Mouse (Mus musculus) CH12.LX (cell line): ENCODE results near the gene Gm1123. TPM values are rescaled to one million over a fixed set of nuclear protein-coding genes. Genes with fewer than 3 reads are reported as not detected.

Experiments used
- DNase-seq: peaks from one replicate; pipeline ENCODE4 v3.0.0-alpha.2; 2013; ENCODE audit errors: extremely low read depth
- H3K27ac ChIP-seq: 2 replicates; pipeline ENCODE4 v1.5.1; 2012; ENCODE audit warnings: low read depth, mild to moderate bottlenecking, control low read depth, moderate library complexity; ENCODE audit not compliant: insufficient read depth
- H3K27me3 ChIP-seq: replicated peaks from 2 replicates; pipeline ENCODE3; 2012; ENCODE audit warnings: inconsistent platforms
- H3K36me3 ChIP-seq, 2 experiments: replicated peaks in 1 of 2; 2 replicates each; pipeline versions ENCODE3 to v1.6.1; 2012; ENCODE audit warnings: inconsistent platforms in 1 of 2, low read length in 1 of 2, mild to moderate bottlenecking in 1 of 2, mixed read lengths in 1 of 2, moderate library complexity in 1 of 2; ENCODE audit not compliant: control insufficient read depth in 1 of 2, insufficient read depth in 1 of 2
- H3K4me1 ChIP-seq, 2 experiments: 2 replicates each; pipeline ENCODE4 v1.6.1; 2012; ENCODE audit warnings: inconsistent platforms in 1 of 2, moderate library complexity in 1 of 2; ENCODE audit not compliant: insufficient read depth in 2 of 2, control insufficient read depth in 1 of 2
- H3K4me2 ChIP-seq: 2 replicates; pipeline ENCODE4 v1.6.1; 2012; ENCODE audit warnings: low read depth, mild to moderate bottlenecking, control low read depth; ENCODE audit not compliant: poor library complexity, insufficient read depth, severe bottlenecking
- H3K4me3 ChIP-seq, 3 experiments: fragments of 150-350 bp in 1 of 3; sonication (generic) in 1 of 3; replicated peaks in 1 of 3; 2 replicates each; pipeline versions ENCODE3 to v1.5.1; 2011 to 2012; ENCODE audit warnings: low read depth in 2 of 3, low read length in 2 of 3, mild to moderate bottlenecking in 2 of 3, moderate library complexity in 2 of 3, control low read depth in 1 of 3, improper control_type of control experiment in 1 of 3, inconsistent platforms in 1 of 3, mixed read lengths in 1 of 3; ENCODE audit not compliant: poor library complexity in 1 of 3
- H3K79me2 ChIP-seq: replicated peaks from 2 replicates; pipeline ENCODE4 v1.6.1; 2012; ENCODE audit warnings: mild to moderate bottlenecking, moderate library complexity; ENCODE audit not compliant: control insufficient read depth, poor library complexity, insufficient read depth, severe bottlenecking; ENCODE audit errors: extremely low read depth
- H3K9ac ChIP-seq: 2 replicates; pipeline ENCODE4 v1.6.1; 2012; ENCODE audit warnings: low read depth, mild to moderate bottlenecking, control low read depth, moderate library complexity; ENCODE audit not compliant: insufficient read depth
- H3K9me3 ChIP-seq: replicated peaks from 2 replicates; pipeline ENCODE3; 2012; ENCODE audit warnings: low read length, inconsistent platforms, mixed read lengths
- CTCF ChIP-seq, 2 experiments: IDR thresholded peaks in 1 of 2; conservative IDR thresholded peaks in 1 of 2; 2 replicates each; pipeline ENCODE4 v1.5.1; 2011 to 2012; ENCODE audit warnings: low read depth in 2 of 2, low read length in 2 of 2, improper control_type of control experiment in 1 of 2, inconsistent platforms in 1 of 2, mild to moderate bottlenecking in 1 of 2, moderate library complexity in 1 of 2
- ELF1 ChIP-seq: IDR thresholded peaks from 2 replicates; pipeline ENCODE4 v1.6.1; 2014; ENCODE audit warnings: low read depth, mild to moderate bottlenecking, inconsistent platforms, low read length, improper control_type of control experiment
- ETS1 ChIP-seq: conservative IDR thresholded peaks from 2 replicates; pipeline ENCODE4 v1.6.1; 2012; ENCODE audit warnings: low read depth, mild to moderate bottlenecking, inconsistent platforms, low read length, improper control_type of control experiment, moderate library complexity
- IRF4 ChIP-seq: IDR thresholded peaks from 2 replicates; pipeline ENCODE4 v1.6.1; 2014; ENCODE audit warnings: low read depth, mild to moderate bottlenecking, inconsistent platforms, low read length, improper control_type of control experiment
- MEF2A ChIP-seq: IDR thresholded peaks from 2 replicates; pipeline ENCODE4 v1.6.1; 2014; ENCODE audit warnings: low read depth, mild to moderate bottlenecking, inconsistent platforms, low read length, improper control_type of control experiment, borderline replicate concordance
- MYC ChIP-seq: IDR thresholded peaks from 2 replicates; pipeline ENCODE4 v1.6.1; 2011; ENCODE audit warnings: low read depth, mild to moderate bottlenecking, improper control_type of control experiment, low read length
- NELFE ChIP-seq: IDR thresholded peaks from 2 replicates; pipeline ENCODE4 v1.6.1; 2011; ENCODE audit warnings: low read depth, low read length, improper control_type of control experiment
- POLR2A ChIP-seq: IDR thresholded peaks from 2 replicates; pipeline ENCODE4 v1.6.1; 2011; ENCODE audit warnings: low read depth, mild to moderate bottlenecking, improper control_type of control experiment, low read length
- POLR2AphosphoS2 ChIP-seq: IDR thresholded peaks from 2 replicates; pipeline ENCODE4 v1.6.1; 2011; ENCODE audit warnings: low read depth, low read length, improper control_type of control experiment
- RAD21 ChIP-seq: IDR thresholded peaks from 2 replicates; pipeline ENCODE4 v1.6.1; 2011; ENCODE audit warnings: low read depth, mild to moderate bottlenecking, low read length, improper control_type of control experiment, moderate library complexity
- RCOR1 ChIP-seq: conservative IDR thresholded peaks from 2 replicates; pipeline ENCODE4 v1.6.1; 2012; ENCODE audit warnings: low read depth, mild to moderate bottlenecking, inconsistent platforms, low read length, improper control_type of control experiment
- SIN3A ChIP-seq: IDR thresholded peaks from 2 replicates; pipeline ENCODE4 v1.6.1; 2012; ENCODE audit warnings: low read length, improper control_type of control experiment, inconsistent platforms
- SMC3 ChIP-seq: IDR thresholded peaks from 2 replicates; pipeline ENCODE4 v1.6.1; 2011; ENCODE audit warnings: low read depth, low read length, improper control_type of control experiment
- TBP ChIP-seq: conservative IDR thresholded peaks from 2 replicates; pipeline ENCODE4 v1.6.1; 2011; ENCODE audit warnings: low read depth, low read length, improper control_type of control experiment
- TCF12 ChIP-seq: IDR thresholded peaks from 2 replicates; pipeline ENCODE4 v1.6.1; 2014; ENCODE audit warnings: low read depth, mild to moderate bottlenecking, inconsistent platforms, low read length, improper control_type of control experiment
- UBTF ChIP-seq: IDR thresholded peaks from 2 replicates; pipeline ENCODE4 v1.6.1; 2012; ENCODE audit warnings: low read depth, mild to moderate bottlenecking, inconsistent platforms, low read length, improper control_type of control experiment, moderate library complexity
- USF1 ChIP-seq: IDR thresholded peaks from 2 replicates; pipeline ENCODE4 v1.6.1; 2014; ENCODE audit warnings: low read depth, mild to moderate bottlenecking, inconsistent platforms, low read length, improper control_type of control experiment
- USF2 ChIP-seq: conservative IDR thresholded peaks from 2 replicates; pipeline ENCODE4 v1.6.1; 2011; ENCODE audit warnings: low read depth, low read length, improper control_type of control experiment
- ZMIZ1 ChIP-seq: IDR thresholded peaks from 2 replicates; pipeline ENCODE4 v1.6.1; 2012; ENCODE audit warnings: low read depth, mild to moderate bottlenecking, inconsistent platforms, low read length, improper control_type of control experiment
- dilution Hi-C: fragments of 300-500 bp; cut with MboI; formaldehyde crosslinking; loops from 2 replicates; pipeline ENCODE4 v1.14.3; 2020; ENCODE audit warnings: low sequenced_read_pairs; ENCODE audit not compliant: extremely low pct_unique_long_range_greater_than_20kb, extremely low pct_ligation_motif_present
- in situ Hi-C: fragments of 300-500 bp; cut with MboI; formaldehyde crosslinking; loops from 3 replicates; pipeline ENCODE4 v1.14.3; 2019; ENCODE audit warnings: low sequenced_read_pairs, low pct_ligation_motif_present, low pct_unique_long_range_greater_than_20kb, mixed read lengths
- polyA plus RNA-seq: library from polyadenylated mRNA; unstranded; fragments of >175 nt; gene quantifications from 2 replicates; pipeline ENCODE4 v1.2.1, GENCODE M21; 2012; ENCODE audit warnings: low read depth; ENCODE audit not compliant: insufficient read length
- total RNA-seq, 2 experiments: library from RNA; depleted of rRNA; stranded (reverse); fragments of 300-350 nt in 1 of 2; fragments of >200 nt in 1 of 2; gene quantifications; 2 replicates each; pipeline ENCODE4 v1.2.3; 2012 to 2014

Gm1123 gene
- total and polyA plus RNA-seq, 3 experiments: not detected

DNA sequence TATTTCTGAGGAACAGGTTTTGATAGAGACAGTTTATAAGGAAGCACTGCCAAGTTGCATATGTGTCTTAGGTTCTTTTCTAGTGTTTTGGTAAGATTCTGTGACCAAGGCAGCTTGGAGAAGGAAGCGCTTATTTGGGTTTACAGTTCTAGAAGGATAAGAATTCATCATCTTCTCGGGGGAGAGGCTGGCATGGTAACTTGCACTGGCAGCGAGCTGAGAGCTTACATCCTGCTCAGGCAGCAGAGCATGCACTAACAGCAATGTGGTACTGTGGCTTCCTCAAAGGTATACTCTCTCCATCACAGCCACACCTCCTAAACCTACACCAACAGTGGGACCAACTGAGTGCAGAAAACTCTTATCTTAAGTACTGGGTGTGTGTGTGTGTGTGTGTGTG is 18.8 kb downstream of the Gm1123 start:
- Histone ChIP-seq H3K9me3 (no peaks in the 10 kb centered on the region), H3K4me3 (no peak overlapping the region), H3K27ac (no peak overlapping the region), H3K36me3 (no peaks in the 10 kb centered on the region), H3K27me3 (no peaks in the 10 kb centered on the region), H3K4me1 (no peaks in the 10 kb centered on the region), H3K4me2 (no peak overlapping the region), H3K79me2 (no peaks in the 10 kb centered on the region), H3K9ac (no peak overlapping the region)
- TF ChIP-seq TCF12: no peak
- TF ChIP-seq ZMIZ1: no peak
- TF ChIP-seq SMC3: no peak
- no peak for TF ChIP-seq POLR2A
- TF ChIP-seq POLR2AphosphoS2: no peak
- no peak for TF ChIP-seq UBTF
- no peak for TF ChIP-seq SIN3A
- no peak for TF ChIP-seq RCOR1
- no peak for TF ChIP-seq ETS1
- no peak for TF ChIP-seq CTCF (conservative IDR thresholded peaks at IDR 0.05 in 1 of 2, IDR thresholded peaks at IDR 0.05 in 1 of 2; ENCODE audit: low read depth in 2 of 2, low read length in 2 of 2)
- TF ChIP-seq ELF1: no peak
- no peak for TF ChIP-seq MYC
- TF ChIP-seq USF1: no peak
- TF ChIP-seq MEF2A: no peak
- no peak for TF ChIP-seq USF2
- TF ChIP-seq RAD21: no peak
- dilution Hi-C loops: no loop called here
- no peak for DNase-seq
- in situ Hi-C loops: no loop called here

DNA sequence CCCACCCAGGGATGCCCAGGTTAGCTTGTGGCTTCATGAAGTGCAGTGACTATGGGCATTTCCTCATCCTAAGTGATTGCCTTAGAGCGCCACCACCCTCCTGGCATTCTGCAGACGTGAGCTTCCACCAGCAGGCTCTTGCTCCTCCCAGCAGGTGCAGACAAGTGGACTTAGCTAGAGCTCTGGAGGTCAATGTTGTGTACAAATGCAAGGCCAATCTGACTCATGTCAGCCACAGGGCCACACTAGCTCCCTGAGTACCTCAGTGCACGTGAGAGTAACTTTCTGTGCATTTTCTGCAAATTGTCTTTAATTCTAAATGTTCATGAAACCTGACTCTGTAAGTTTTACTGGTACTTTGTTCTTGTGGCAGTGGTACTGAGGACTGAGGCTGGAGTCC is 19.2 kb downstream of the Gm1123 start:
- Histone ChIP-seq H3K4me3 (no peak overlapping the region), H3K4me1 (no peaks in the 10 kb centered on the region), H3K79me2 (no peaks in the 10 kb centered on the region), H3K9me3 (no peaks in the 10 kb centered on the region), H3K27me3 (no peaks in the 10 kb centered on the region), H3K36me3 (no peaks in the 10 kb centered on the region), H3K4me2 (no peak overlapping the region), H3K9ac (no peak overlapping the region), H3K27ac (no peak overlapping the region)
- dilution Hi-C loops: no loop called here
- no peak for DNase-seq
- no peak for TF ChIP-seq IRF4
- no peak for TF ChIP-seq CTCF (conservative IDR thresholded peaks at IDR 0.05 in 1 of 2, IDR thresholded peaks at IDR 0.05 in 1 of 2; ENCODE audit: low read depth in 2 of 2, low read length in 2 of 2)
- TF ChIP-seq NELFE: no peak
- no peak for TF ChIP-seq TBP
- in situ Hi-C loops: no loop called here
